Mouse (Mus musculus): ENCODE measurements around the gene Psmd1. TPM values are rescaled to one million over a fixed set of nuclear protein-coding genes. Genes with fewer than 3 reads are reported as not detected.
A peak's percentile ranks its signal among the peaks of the same experiment; 100 is the strongest.
"Not testable (repeated sequence)": the region's sequence is repeated elsewhere in the genome, so short reads cannot be mapped to it uniquely, and the experiment has no call there.

Psmd1 gene
- total RNA-seq (2021) = 100 to 1,000 TPM; 123 to 128 TPM
- polyA plus RNA-seq (2012; rRNA removed) = 19.9 and 27.6 TPM in 2 replicates
- long read RNA-seq, transcript Psmd1-201 (25 exons, 3,112 nt) = major isoform, 66 of 116 reads
- long read RNA-seq, partial matches to known transcripts = 47 of 116 reads
- long read RNA-seq, other reads (novel, unspliced or antisense) = 3 of 116 reads

- DNase-seq = peak; percentile 91
Observed at GRCm38 (mm10) chr1:86064271-86064991, at the start of gene Psmd1. Psmd1 (plus strand) TSS chr1:86064387.

GRCm38 (mm10) chr1:86015758-86016157, 48.4 kb upstream of the Psmd1 start:
- DNase-seq = not testable (repeated sequence)

GRCm38 (mm10) chr1:86016516-86016915, 47.7 kb upstream of the Psmd1 start, which contains the start of gene Spata3:
Spata3 (plus strand) TSS chr1:86016816.
- no peak for DNase-seq

GRCm38 (mm10) chr1:86018235-86019055, 45.7 kb upstream of the Psmd1 start:
- peak; percentile 65 for DNase-seq

- DNase-seq = no peak
Observed at GRCm38 (mm10) chr1:86021365-86021989, 42.7 kb upstream of the Psmd1 start.

GRCm38 (mm10) chr1:86032273-86032987, 31.8 kb upstream of the Psmd1 start:
- DNase-seq = no peak

- peak; percentile 76 for DNase-seq
Observed at GRCm38 (mm10) chr1:86038191-86038951, 25.8 kb upstream of the Psmd1 start.

- no peak for DNase-seq
Observed at GRCm38 (mm10) chr1:86040131-86040530, 24.1 kb upstream of the Psmd1 start.

GRCm38 (mm10) chr1:86040817-86041216, 23.4 kb upstream of the Psmd1 start:
- no peak for DNase-seq

- no peak for DNase-seq
Observed at GRCm38 (mm10) chr1:86045056-86045455, 19.1 kb upstream of the Psmd1 start.

- DNase-seq = peak; percentile 68
Observed at GRCm38 (mm10) chr1:86045848-86046805, 18.1 kb upstream of the Psmd1 start, which contains the start of gene 2810459M11Rik. 2810459M11Rik (plus strand) TSS chr1:86045863.

- no peak for DNase-seq
Observed at GRCm38 (mm10) chr1:86046833-86047563, 17.2 kb upstream of the Psmd1 start.

- no peak for DNase-seq
Observed at GRCm38 (mm10) chr1:86048231-86048630, 16.0 kb upstream of the Psmd1 start.

- DNase-seq = no peak
Observed at GRCm38 (mm10) chr1:86048744-86049143, 15.4 kb upstream of the Psmd1 start.

GRCm38 (mm10) chr1:86053198-86053921, 10.8 kb upstream of the Psmd1 start:
- peak; percentile 80 for DNase-seq

- no peak for DNase-seq
Observed at GRCm38 (mm10) chr1:86054943-86055342, 9.2 kb upstream of the Psmd1 start.

GRCm38 (mm10) chr1:86056284-86056683, 7.9 kb upstream of the Psmd1 start:
- no peak for DNase-seq

All from adrenal gland, adult 2 months (tissue).